Mouse (Mus musculus) kidney, adult 2 months (tissue): ENCODE measurements around the gene Fhl2.

Experiments
- CTCF ChIP-seq: fragments of 200-500 bp; conservative IDR thresholded peaks from 2 replicates; pipeline ENCODE4 v1.5.1; 2011; ENCODE audit warnings: low read depth, mild to moderate bottlenecking, control low read depth, low read length, moderate library complexity, mixed read lengths; ENCODE audit not compliant: insufficient read depth, insufficient read length
- POLR2A ChIP-seq: fragments of 200-500 bp; IDR thresholded peaks from one replicate; pipeline ENCODE4 v1.6.1; 2011; ENCODE audit warnings: low read depth, low read length, control low read depth

GRCm38 (mm10) chr1:43092056-43093015, 104.4 kb downstream of the Fhl2 start:
- TF ChIP-seq POLR2A (no peak), CTCF (no peak)
